Mouse (Mus musculus): ENCODE data around the gene Tbx10.

- no peak for TF ChIP-seq POLR2A (IDR thresholded peaks at IDR 0.05; ENCODE audit: borderline replicate concordance, extremely low read depth, low read depth, low read length)
- TF ChIP-seq CTCF (IDR thresholded peaks at IDR 0.05; ENCODE audit: insufficient read depth, low read length) = no peak
These were observed 8.5 kb downstream of the Tbx10 start for GRCm38 (mm10) chr19:4000949-4001525.
